Mouse (Mus musculus): ENCODE results near the gene Gtsf1l.
A peak's percentile ranks its signal among the peaks of the same experiment; 100 is the strongest.

Gene Gtsf1l

DNA sequence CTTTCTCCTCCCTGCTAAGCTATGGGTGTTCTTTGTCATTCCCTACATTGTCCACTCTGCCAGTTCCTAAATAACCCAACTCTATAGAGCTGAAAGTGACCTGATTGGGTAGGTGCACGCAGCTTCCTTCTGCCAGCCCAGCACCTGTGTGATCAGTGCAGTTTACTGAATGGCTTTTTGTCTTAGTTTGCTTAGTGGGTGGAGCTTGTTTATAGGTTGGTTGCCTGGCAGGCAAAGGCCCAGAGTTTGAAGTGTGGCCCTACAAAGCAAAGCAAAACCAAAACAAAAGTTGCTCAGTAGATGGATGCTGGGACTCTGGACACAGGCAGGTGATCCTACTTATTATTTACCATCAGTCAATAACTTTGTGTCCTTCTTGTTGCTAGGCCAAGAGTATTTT is 36.0 kb downstream of the Gtsf1l start:
- no peak for DNase-seq (ENCODE audit: low spot score in 2 of 2)

DNA sequence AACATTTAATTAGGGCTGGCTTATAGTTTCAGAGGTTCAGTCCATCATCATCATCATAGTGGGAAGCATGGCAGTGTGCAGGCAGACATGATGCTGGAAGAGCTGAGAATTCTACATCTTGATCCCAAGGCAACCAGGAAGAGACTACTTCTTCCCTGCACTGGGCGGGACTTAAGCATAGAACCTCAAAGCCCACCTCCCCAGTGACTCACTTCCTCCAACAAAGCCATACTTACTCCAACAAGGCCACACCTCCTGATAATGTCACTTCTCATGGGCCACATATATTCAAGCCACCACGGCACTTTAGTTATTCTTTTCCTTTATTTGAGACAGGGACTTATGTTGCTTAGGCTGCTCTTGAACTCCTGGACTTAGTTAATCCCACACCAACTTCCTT is 38.5 kb downstream of the Gtsf1l start:
- no peak for DNase-seq (ENCODE audit: low spot score in 2 of 2)

DNA sequence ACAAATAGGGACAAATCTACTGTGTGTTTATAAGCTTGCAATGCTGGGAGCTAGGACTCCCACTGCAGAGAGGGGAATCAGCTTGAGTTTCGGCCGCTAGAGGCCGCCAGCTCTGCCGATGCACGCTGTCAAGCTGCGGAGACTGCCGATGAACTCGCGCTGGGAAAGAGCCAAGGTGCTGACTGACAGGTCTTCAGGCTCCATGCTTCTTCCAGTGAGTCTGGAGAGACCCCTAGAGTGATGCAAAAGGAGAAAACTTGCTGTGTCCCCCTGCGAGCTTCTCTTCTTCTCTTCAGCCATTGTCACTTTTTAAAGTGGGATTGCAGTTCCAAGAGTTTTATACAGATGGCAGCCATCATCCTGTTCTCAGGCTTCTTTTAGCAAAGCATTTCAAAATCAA is 39.5 kb downstream of the Gtsf1l start:
- peak; percentile 24 to 49 for DNase-seq (ENCODE audit: low spot score in 2 of 2)

DNA sequence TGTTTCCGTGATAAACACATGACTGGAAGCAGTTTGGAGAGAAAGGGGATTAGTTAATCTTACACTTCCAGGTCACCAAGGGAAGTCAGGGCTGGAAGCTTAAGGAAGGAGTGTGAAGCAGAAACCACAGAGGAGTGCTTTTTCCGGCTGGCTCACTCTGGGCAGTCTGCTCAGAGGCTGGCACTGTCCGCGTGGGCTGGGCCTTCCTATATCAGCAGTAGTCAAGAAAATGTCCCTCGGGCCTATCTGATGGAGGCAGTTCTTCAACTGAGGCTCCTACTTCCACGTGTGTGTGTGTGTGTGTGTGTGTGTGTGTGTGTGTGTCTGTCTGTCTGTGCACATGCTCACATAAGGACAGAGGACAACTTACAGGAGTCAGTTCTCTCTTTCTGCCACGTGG is 47.7 kb downstream of the Gtsf1l start:
- DNase-seq (ENCODE audit: low spot score in 2 of 2): no peak
